Mouse (Mus musculus) skeletal muscle tissue, postnatal 0 days (tissue): ENCODE results near the gene 5530400C23Rik. TPM values are rescaled to one million over a fixed set of nuclear protein-coding genes. Genes with fewer than 3 reads are reported as not detected.

Experiments used
- polyA plus RNA-seq: library from polyadenylated mRNA; unstranded; fragments of >200 nt; fragmentation: Nextera tagmentation; extraction: Ambion mirVana; gene quantifications from 2 replicates; pipeline ENCODE4 v1.2.1, GENCODE M21; 2015

5530400C23Rik gene
- polyA plus RNA-seq, result not detected in 2 replicates

GRCm38 (mm10) chr6:133291916-133292315 lies at the start of gene 5530400C23Rik:
Gene 5530400C23Rik (plus strand): TSS chr6:133292216.

Other genes starting within 250 kb of the 5530400C23Rik start
- not detected in 2 replicates for gene Tas2r140, start 236.4 kb upstream of the 5530400C23Rik start, polyA plus RNA-seq
- 81.1 and 82.2 TPM in 2 replicates for gene Smim10l1, start 187.3 kb upstream of the 5530400C23Rik start, polyA plus RNA-seq